Mouse (Mus musculus) thymus, adult 2 months (tissue): ENCODE results near the gene Mmd2. TPM values are rescaled to one million over a fixed set of nuclear protein-coding genes. Genes with fewer than 3 reads are reported as not detected.

Experiments used
- DNase-seq: peaks from one replicate; pipeline ENCODE4 v3.0.0; 2021
- H3K27ac ChIP-seq: fragments of 200-500 bp; 2 replicates; pipeline ENCODE4 v1.5.1; 2012; ENCODE audit warnings: low read length, control low read depth; ENCODE audit not compliant: control insufficient read depth, insufficient read depth
- H3K27me3 ChIP-seq: fragments of 200-500 bp; 2 replicates; pipeline ENCODE4 v1.6.1; 2012; ENCODE audit warnings: mild to moderate bottlenecking, low read length, moderate library complexity, mixed read lengths; ENCODE audit not compliant: control insufficient read depth, insufficient read depth
- H3K36me3 ChIP-seq: fragments of 200-500 bp; 2 replicates; pipeline ENCODE4 v1.6.1; 2012; ENCODE audit warnings: mild to moderate bottlenecking, low read length, moderate library complexity; ENCODE audit not compliant: control insufficient read depth, insufficient read depth
- H3K4me1 ChIP-seq: fragments of 200-500 bp; replicated peaks from 2 replicates; pipeline ENCODE4 v1.6.1; 2012; ENCODE audit warnings: low read length; ENCODE audit not compliant: control insufficient read depth, insufficient read depth
- H3K4me3 ChIP-seq: fragments of 200-500 bp; 2 replicates; pipeline ENCODE4 v1.5.1; 2012; ENCODE audit warnings: mild to moderate bottlenecking, low read length, control low read depth, moderate library complexity; ENCODE audit not compliant: control insufficient read depth, insufficient read depth
- CTCF ChIP-seq: fragments of 200-500 bp; IDR thresholded peaks from 2 replicates; pipeline ENCODE4 v1.5.1; 2012; ENCODE audit warnings: mild to moderate bottlenecking, control low read depth, low read length, moderate library complexity, borderline replicate concordance; ENCODE audit not compliant: control insufficient read depth, poor library complexity, insufficient read depth; ENCODE audit errors: extremely low read depth
- POLR2A ChIP-seq: fragments of 200-500 bp; IDR thresholded peaks from 2 replicates; pipeline ENCODE4 v1.6.1; 2012; ENCODE audit warnings: mild to moderate bottlenecking, low read length, control low read depth, moderate library complexity; ENCODE audit not compliant: control insufficient read depth, poor library complexity, insufficient read depth; ENCODE audit errors: extremely low read depth
- WGBS: fragments of 180-500 bp; shearing (Covaris S2); methylation state at CpG from one replicate; pipeline ENCODE4 v1.1.7; 2018; 5-methylcytosine and 5-hydroxymethylcytosine counted together
- polyA plus RNA-seq: library from polyadenylated mRNA; depleted of rRNA; stranded (reverse); fragments of >200 nt; gene quantifications from 2 replicates; pipeline ENCODE4 v1.2.3, GENCODE M21; 2012

The Mmd2 gene
- polyA plus RNA-seq, 1 experiment = 0.20 TPM

GRCm38 (mm10) chr5:142595698-142596097 lies 12.9 kb downstream of the Mmd2 start:
- Histone ChIP-seq H3K36me3 (no peaks in the 10 kb centered on the region), H3K27ac (no peak overlapping the region), H3K4me1 (no peaks in the 10 kb centered on the region), H3K4me3 (no peak overlapping the region), H3K27me3 (no peaks in the 10 kb centered on the region)
- over 99% methylated on average over 3 of the region's 3 CpGs for WGBS
- no peak for TF ChIP-seq CTCF
- no peak for TF ChIP-seq POLR2A
- no peak for DNase-seq

DNA sequence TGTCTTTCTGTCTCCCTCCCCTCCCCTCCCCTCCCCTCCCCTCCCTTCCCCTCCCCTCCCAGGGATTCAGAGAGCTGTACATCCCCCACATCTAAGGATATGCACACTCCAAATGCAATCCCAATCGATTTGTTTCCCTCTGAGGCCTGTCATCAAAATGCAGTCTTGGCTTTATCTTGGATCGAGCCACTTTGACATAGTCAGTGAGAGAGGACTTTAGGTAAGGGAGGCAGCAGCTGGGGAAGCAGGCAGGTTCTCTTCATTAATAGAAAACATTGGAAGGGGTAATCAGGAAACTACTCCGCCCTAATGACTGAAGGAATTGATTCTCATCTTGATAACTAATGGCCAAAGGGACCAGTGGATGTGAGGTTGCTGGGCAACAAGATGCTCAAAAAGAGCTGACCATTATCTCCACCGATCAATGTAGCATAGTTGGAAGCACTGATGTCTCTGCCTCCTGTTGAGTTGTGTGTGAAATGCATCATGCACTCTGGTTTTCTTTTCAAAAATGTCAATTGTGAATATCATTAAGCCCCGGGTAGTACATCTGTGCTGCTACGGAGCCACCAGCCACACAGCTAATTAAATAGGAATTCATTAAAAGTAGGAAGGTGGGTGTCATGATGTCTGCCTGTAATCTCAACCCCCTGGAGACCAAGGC lies 17.5 kb downstream of the Mmd2 start:
- Histone ChIP-seq H3K4me1 (no peaks in the 10 kb centered on the region), H3K4me3 (no peak overlapping the region), H3K36me3 (no peaks in the 10 kb centered on the region), H3K27me3 (no peaks in the 10 kb centered on the region), H3K27ac (no peak overlapping the region)
- 89% methylated on average over 6 of the region's 6 CpGs for WGBS
- DNase-seq = no peak
- TF ChIP-seq CTCF (no peak), POLR2A (no peak)

- Histone ChIP-seq H3K4me1 (no peaks in the 10 kb centered on the region), H3K27ac (no peak overlapping the region), H3K36me3 (no peaks in the 10 kb centered on the region), H3K4me3 (no peak overlapping the region), H3K27me3 (no peaks in the 10 kb centered on the region)
- DNase-seq = no peak
- 70% methylated on average over 14 of the region's 14 CpGs for WGBS
- TF ChIP-seq CTCF = no peak
- no peak for TF ChIP-seq POLR2A
Measured at GRCm38 (mm10) chr5:142583616-142584126, 24.9 kb downstream of the Mmd2 start.

- Histone ChIP-seq H3K4me1 (no peaks in the 10 kb centered on the region), H3K27me3 (no peaks in the 10 kb centered on the region), H3K27ac (no peak overlapping the region), H3K4me3 (no peak overlapping the region), H3K36me3 (no peaks in the 10 kb centered on the region)
- no peak for TF ChIP-seq POLR2A
- peak; percentile 69; the same call in 1 of the 2 replicates for TF ChIP-seq CTCF
- DNase-seq = peak; percentile 37
- 11% methylated on average over 5 of the region's 5 CpGs for WGBS
Measured at GRCm38 (mm10) chr5:142581517-142581916, 27.1 kb downstream of the Mmd2 start.

DNA sequence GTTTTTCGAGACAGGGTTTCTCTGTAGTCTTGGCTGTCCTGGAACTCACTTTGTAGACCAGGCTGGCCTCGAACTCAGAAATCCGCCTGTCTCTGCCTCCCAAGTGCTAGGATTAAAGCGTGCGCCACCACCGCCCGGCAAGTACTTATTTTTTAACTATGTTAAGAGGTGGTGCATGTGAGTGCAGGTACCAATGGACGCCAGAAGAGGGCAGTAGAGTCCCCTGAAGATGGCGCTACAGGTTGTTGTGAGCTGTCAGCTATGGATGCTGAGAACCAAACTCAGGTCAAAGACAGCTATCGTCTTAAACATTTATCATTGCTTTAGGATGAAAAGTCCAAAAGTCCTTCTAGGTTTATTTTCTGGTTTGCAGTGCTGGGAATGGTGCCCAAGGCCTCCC lies 30.4 kb downstream of the Mmd2 start:
- Histone ChIP-seq H3K4me1 (no peaks in the 10 kb centered on the region), H3K36me3 (no peaks in the 10 kb centered on the region), H3K4me3 (no peak overlapping the region), H3K27ac (no peak overlapping the region), H3K27me3 (no peaks in the 10 kb centered on the region)
- no peak for DNase-seq
- WGBS = 92% methylated on average over 10 of the region's 10 CpGs
- TF ChIP-seq CTCF (no peak), POLR2A (no peak)

DNA sequence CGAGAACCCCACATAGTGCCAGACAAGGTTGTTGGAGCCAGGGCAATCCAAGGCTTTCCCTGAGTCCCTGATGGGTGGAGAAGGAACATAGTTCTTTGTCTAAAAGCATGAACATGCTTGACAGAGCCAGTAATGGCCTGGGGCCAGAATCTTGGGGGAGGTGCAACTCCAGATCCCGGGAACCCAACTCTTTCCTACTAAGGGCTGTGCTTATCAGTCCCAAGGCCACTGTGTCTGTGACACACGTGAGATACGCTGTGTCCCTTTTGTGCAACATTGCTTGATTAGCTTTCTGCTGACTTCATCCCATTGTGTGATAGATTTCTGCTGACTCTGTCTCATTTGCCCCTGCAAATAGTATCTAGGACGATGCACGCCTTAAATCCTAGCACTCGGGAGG lies 31.8 kb downstream of the Mmd2 start:
- no peaks in the 10 kb centered on the region for H3K27me3 ChIP-seq
- H3K27ac ChIP-seq = no peak overlapping the region
- H3K36me3 ChIP-seq = no peaks in the 10 kb centered on the region
- H3K4me3 ChIP-seq = no peak overlapping the region
- TF ChIP-seq CTCF (no peak), POLR2A (no peak)
- WGBS = 92% methylated on average over 7 of the region's 7 CpGs
- DNase-seq = no peak
- H3K4me1 ChIP-seq = no peaks in the 10 kb centered on the region

- no peak for DNase-seq
- no peaks in the 10 kb centered on the region for H3K27me3 ChIP-seq
- H3K27ac ChIP-seq = no peak overlapping the region
- no peaks in the 10 kb centered on the region for H3K36me3 ChIP-seq
- no peak overlapping the region for H3K4me3 ChIP-seq
- no peak for TF ChIP-seq POLR2A
- no peak for TF ChIP-seq CTCF
- H3K4me1 ChIP-seq = no peaks in the 10 kb centered on the region
- WGBS = 70% methylated on average over 8 of the region's 8 CpGs
Measured at GRCm38 (mm10) chr5:142574323-142575057, 34.1 kb downstream of the Mmd2 start.
